ENCODE assay signal across 13 mouse cellular contexts in genomic region chr5:146974781-146975123, GRCm38 (mm10). TPM values are rescaled to one million over a fixed set of nuclear protein-coding genes. Genes with fewer than 3 reads are reported as not detected.
DNase-seq lines count a peak whose midpoint lies in the region; ATAC-seq and TF ChIP-seq lines count a peak whose summit lies in the region.
"Had no signal": no experiment of that assay in that cellular context is flagged by ENCODE, and none has a peak within 500 bp of the region (broad histone marks: within the 10 kb centered on the region; RNA-seq: fewer than 3 reads in every experiment).

No protein-coding gene starts in this region.

- H3K27ac ChIP-seq in liver, adult 2 months (replicated peaks; ENCODE audit: insufficient read depth, low read depth, low read length): peak overlapping the region; percentile 64
- no peak overlapping the region for H3K27ac ChIP-seq in liver, embryonic 12.5 days
- no peak overlapping the region for H3K27ac ChIP-seq in kidney, embryonic 15.5 days
- H3K27ac ChIP-seq: heart, embryonic 15.5 days; hindbrain, embryonic 13.5 days; limb, embryonic 12.5 days had no signal

- intact Hi-C loops in left cerebral cortex, postnatal 36 days (cut with DNase I): no loop called here

- no peak overlapping the region for H3K4me2 ChIP-seq in liver, embryonic 12.5 days
- peak overlapping the region; percentile 27 for H3K4me2 ChIP-seq in kidney, embryonic 15.5 days
- H3K4me2 ChIP-seq: heart, embryonic 15.5 days; hindbrain, embryonic 13.5 days; limb, embryonic 12.5 days had no signal

- no peaks in the 10 kb centered on the region for H3K36me3 ChIP-seq in liver, adult 2 months (ENCODE audit: control insufficient read depth, insufficient read depth, low read length)
- H3K36me3 ChIP-seq in liver, embryonic 12.5 days: no peaks in the 10 kb centered on the region
- no peaks in the 10 kb centered on the region for H3K36me3 ChIP-seq in kidney, embryonic 15.5 days
- H3K36me3 ChIP-seq: G1E; heart, embryonic 15.5 days; hindbrain, embryonic 13.5 days; limb, embryonic 12.5 days had no signal

- no peak for TF ChIP-seq CTCF in liver, adult 2 months (IDR thresholded peaks at IDR 0.05; ENCODE audit: low read depth, low read length)
- no peak for TF ChIP-seq CTCF in Patski (IDR thresholded peaks at IDR 0.05)

- TF ChIP-seq POLR2A in liver, adult 2 months (IDR thresholded peaks at IDR 0.05; ENCODE audit: extremely low read depth, insufficient read depth, low read length): no peak

- ATAC-seq in liver, embryonic 12.5 days: no peak
- ATAC-seq in Patski: no peak
- ATAC-seq in kidney, embryonic 15.5 days (replicated peaks; ENCODE audit: low FRiP score): peak; percentile 37; the same call in 1 of the 2 replicates

- peak overlapping the region; percentile 5; the same call in 1 of the 2 replicates for H3K4me3 ChIP-seq in liver, adult 2 months (ENCODE audit: insufficient read depth, low read depth, low read length)
- no peak overlapping the region for H3K4me3 ChIP-seq in liver, embryonic 12.5 days
- H3K4me3 ChIP-seq in kidney, embryonic 15.5 days (replicated peaks): no peak overlapping the region
- H3K4me3 ChIP-seq: heart, embryonic 15.5 days; hindbrain, embryonic 13.5 days; limb, embryonic 12.5 days had no signal

- H3K4me1 ChIP-seq in liver, adult 2 months (ENCODE audit: control insufficient read depth, insufficient read depth, low read length): peaks cover 32% of the 10 kb centered on the region
- H3K4me1 ChIP-seq in liver, embryonic 12.5 days: no peaks in the 10 kb centered on the region
- peaks cover 21% of the 10 kb centered on the region for H3K4me1 ChIP-seq in kidney, embryonic 15.5 days
- H3K4me1 ChIP-seq: heart, embryonic 15.5 days; hindbrain, embryonic 13.5 days; limb, embryonic 12.5 days had no signal

- WGBS in liver, adult 2 months: 19% methylated on average over 13 of the region's 13 CpGs
- WGBS in liver, embryonic 12.5 days (ENCODE audit: insufficient replicate concordance): 52% methylated on average over 13 of the region's 13 CpGs
- 23% methylated on average over 13 of the region's 13 CpGs for WGBS in kidney, embryonic 15.5 days

- POLR2A ChIA-PET in Patski (lab: Charles Lee): no interaction called here

- CTCF ChIA-PET in Patski (lab: Charles Lee): no interaction called here

- no peaks in the 10 kb centered on the region for H3K27me3 ChIP-seq in liver, adult 2 months (ENCODE audit: control insufficient read depth, insufficient read depth, low read length)
- H3K27me3 ChIP-seq in liver, embryonic 12.5 days (replicated peaks): 0 out of 2 replicates have a peak, but pooled peaks cover 4% of the 10 kb centered on the region
- H3K27me3 ChIP-seq in Patski: no peaks in the 10 kb centered on the region
- no peaks in the 10 kb centered on the region for H3K27me3 ChIP-seq in kidney, embryonic 15.5 days
- H3K27me3 ChIP-seq: heart, embryonic 15.5 days; limb, embryonic 12.5 days had no signal

- H3K79me2 ChIP-seq in liver, adult 2 months (ENCODE audit: control insufficient read depth, insufficient read depth, low read length): no peaks in the 10 kb centered on the region

- peak overlapping the region; percentile 27; the same call in 1 of the 2 replicates for H3K9ac ChIP-seq in liver, adult 2 months (ENCODE audit: low read depth, low read length)
- H3K9ac ChIP-seq in liver, embryonic 12.5 days: no peak overlapping the region
- no peak overlapping the region for H3K9ac ChIP-seq in kidney, embryonic 15.5 days
- H3K9ac ChIP-seq: heart, embryonic 15.5 days; hindbrain, embryonic 13.5 days; limb, embryonic 12.5 days had no signal

- DNase-seq in liver, adult 2 months (ENCODE audit: extremely low read depth, low read depth, low spot score): peak; percentile 75
- DNase-seq in Patski (ENCODE audit: low read depth, low spot score): peak; percentile 64
- DNase-seq in lung, postnatal 14 days: peak; percentile 6
- DNase-seq in left cerebral cortex, postnatal 36 days (ENCODE audit: low spot score in 2 of 2): no peak
- DNase-seq in adrenal gland, adult (ENCODE audit: inconsistent age in 2 of 2, low spot score in 1 of 2): no peak
- no peak for DNase-seq in spleen, postnatal 36 days (ENCODE audit: low spot score in 2 of 2)
- DNase-seq: cerebellum, adult 2 months had no signal

- no peaks in the 10 kb centered on the region for H3K9me3 ChIP-seq in liver, embryonic 12.5 days (replicated peaks)
- H3K9me3 ChIP-seq in kidney, embryonic 15.5 days (replicated peaks): no peaks in the 10 kb centered on the region
- H3K9me3 ChIP-seq: G1E; heart, embryonic 15.5 days; hindbrain, embryonic 13.5 days; limb, embryonic 12.5 days had no signal

- in situ Hi-C loops in Patski (cut with MboI; ENCODE audit: low pct_unique_long_range_greater_than_20kb): loop anchor here (10.0 kb wide), 1 partner anchor 280 kb away; no protein-coding TSS in a partner anchor

RNA-seq across cellular contexts. Expression of gene Mtif3, which starts 11.2 kb away (rescaled TPM):
- total RNA-seq in liver, adult 2 months (2014; rRNA removed): 20.3 and 24.1 TPM in 2 replicates
- 17.4 and 17.5 TPM in 2 replicates for polyA plus RNA-seq in liver, adult 2 months (2012; rRNA removed)
- 14.9 and 16.5 TPM in 2 replicates for polyA plus RNA-seq in liver, embryonic 12.5 days (2016; fragmentation: Nextera tagmentation; extraction: Ambion mirVana)
- polyA plus RNA-seq in Patski (2021): 39.6 TPM
- 24.8 and 25.0 TPM in 2 replicates for polyA plus RNA-seq in kidney, embryonic 15.5 days (2015; fragmentation: Nextera tagmentation; extraction: Ambion mirVana)
- 10 to 100 TPM; 18.5 to 19.9 TPM for total RNA-seq in left cerebral cortex, postnatal 36 days (2021)

RNA-seq across cellular contexts. Expression of gene Gtf3a, which starts 26.3 kb away (rescaled TPM):
- total RNA-seq in liver, adult 2 months (2014; rRNA removed): 12.2 and 15.6 TPM in 2 replicates
- 15.3 and 17.9 TPM in 2 replicates for polyA plus RNA-seq in liver, adult 2 months (2012; rRNA removed)
- polyA plus RNA-seq in liver, embryonic 12.5 days (2016; fragmentation: Nextera tagmentation; extraction: Ambion mirVana): 95.1 and 95.7 TPM in 2 replicates
- polyA plus RNA-seq in Patski (2021): 77.9 TPM
- 120 and 125 TPM in 2 replicates for polyA plus RNA-seq in kidney, embryonic 15.5 days (2015; fragmentation: Nextera tagmentation; extraction: Ambion mirVana)
- 10 to 100 TPM; 21.0 to 27.2 TPM for total RNA-seq in left cerebral cortex, postnatal 36 days (2021)

Comparison
In these comparisons a context has a peak if more than half of its experiments do, and no peak if none do; other contexts are left out.
1. DNase-seq: peak in liver, adult 2 months (single experiment), Patski (single experiment) and lung, postnatal 14 days (single experiment); none in left cerebral cortex, postnatal 36 days (0 of 2), adrenal gland, adult (0 of 2) and spleen, postnatal 36 days (0 of 2).